Mouse (Mus musculus) erythroblast, embryonic 14.5 days (primary cell): ENCODE data around the gene Vdr. TPM values are rescaled to one million over a fixed set of nuclear protein-coding genes. Genes with fewer than 3 reads are reported as not detected.
"Not testable (repeated sequence)": the region's sequence is repeated elsewhere in the genome, so short reads cannot be mapped to it uniquely, and the experiment has no call there.

Source experiments
- H3K27me3 ChIP-seq: 2 replicates; pipeline ENCODE4 v1.6.1; 2012; ENCODE audit warnings: inconsistent platforms; ENCODE audit not compliant: control insufficient read depth
- H3K36me3 ChIP-seq: 2 replicates; pipeline ENCODE4 v1.6.1; 2012; ENCODE audit warnings: mild to moderate bottlenecking, inconsistent platforms; ENCODE audit not compliant: control insufficient read depth
- H3K4me1 ChIP-seq: 2 replicates; pipeline ENCODE4 v1.6.1; 2012; ENCODE audit warnings: inconsistent platforms; ENCODE audit not compliant: control insufficient read depth
- H3K4me3 ChIP-seq: replicated peaks from 2 replicates; pipeline ENCODE3; 2012; ENCODE audit warnings: moderate library complexity, mild to moderate bottlenecking, inconsistent platforms
- H3K9me3 ChIP-seq: 2 replicates; pipeline ENCODE4 v1.6.1; 2012; ENCODE audit warnings: low read length, inconsistent platforms, mixed read lengths; ENCODE audit not compliant: control insufficient read depth
- GATA1 ChIP-seq: IDR thresholded peaks from 2 replicates; pipeline ENCODE4 v1.6.1; 2012; ENCODE audit warnings: low read length, inconsistent platforms, mixed read lengths
- TAL1 ChIP-seq: IDR thresholded peaks from 3 replicates; pipeline ENCODE4 v1.6.1; 2012; ENCODE audit warnings: low read length, inconsistent platforms, mixed read lengths
- polyA plus RNA-seq: library from polyadenylated mRNA; stranded (reverse); fragments of >175 nt; gene quantifications from 2 replicates; pipeline ENCODE4 v1.2.3, GENCODE M21; 2012

The Vdr gene
- polyA plus RNA-seq, 1 experiment = not detected

DNA sequence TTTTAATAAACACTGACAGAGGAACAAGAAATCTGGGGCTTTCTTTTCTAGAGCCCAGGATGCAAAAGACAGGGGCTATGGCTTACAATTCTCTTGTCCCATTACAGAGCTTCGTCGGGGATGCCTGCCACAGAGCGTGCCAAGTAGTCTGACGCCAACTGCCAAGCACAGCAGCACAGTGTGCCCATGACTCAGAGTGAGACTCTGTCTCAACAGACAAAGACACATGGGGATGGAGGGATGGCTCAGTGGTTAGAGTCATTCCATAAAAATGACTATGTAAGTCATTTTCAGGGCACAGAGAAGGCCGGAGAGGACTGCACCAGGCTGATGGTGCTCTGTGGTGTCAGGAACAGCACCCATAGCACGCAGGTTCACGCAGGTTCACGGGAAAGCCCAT, 38.3 kb downstream of the Vdr start:
- TF ChIP-seq GATA1 (no peak), TAL1 (no peak)
- H3K9me3 ChIP-seq = no peaks in the 10 kb centered on the region
- H3K4me3 ChIP-seq = no peak overlapping the region
- no peaks in the 10 kb centered on the region for H3K36me3 ChIP-seq
- H3K27me3 ChIP-seq = no peaks in the 10 kb centered on the region
- H3K4me1 ChIP-seq = no peaks in the 10 kb centered on the region

DNA sequence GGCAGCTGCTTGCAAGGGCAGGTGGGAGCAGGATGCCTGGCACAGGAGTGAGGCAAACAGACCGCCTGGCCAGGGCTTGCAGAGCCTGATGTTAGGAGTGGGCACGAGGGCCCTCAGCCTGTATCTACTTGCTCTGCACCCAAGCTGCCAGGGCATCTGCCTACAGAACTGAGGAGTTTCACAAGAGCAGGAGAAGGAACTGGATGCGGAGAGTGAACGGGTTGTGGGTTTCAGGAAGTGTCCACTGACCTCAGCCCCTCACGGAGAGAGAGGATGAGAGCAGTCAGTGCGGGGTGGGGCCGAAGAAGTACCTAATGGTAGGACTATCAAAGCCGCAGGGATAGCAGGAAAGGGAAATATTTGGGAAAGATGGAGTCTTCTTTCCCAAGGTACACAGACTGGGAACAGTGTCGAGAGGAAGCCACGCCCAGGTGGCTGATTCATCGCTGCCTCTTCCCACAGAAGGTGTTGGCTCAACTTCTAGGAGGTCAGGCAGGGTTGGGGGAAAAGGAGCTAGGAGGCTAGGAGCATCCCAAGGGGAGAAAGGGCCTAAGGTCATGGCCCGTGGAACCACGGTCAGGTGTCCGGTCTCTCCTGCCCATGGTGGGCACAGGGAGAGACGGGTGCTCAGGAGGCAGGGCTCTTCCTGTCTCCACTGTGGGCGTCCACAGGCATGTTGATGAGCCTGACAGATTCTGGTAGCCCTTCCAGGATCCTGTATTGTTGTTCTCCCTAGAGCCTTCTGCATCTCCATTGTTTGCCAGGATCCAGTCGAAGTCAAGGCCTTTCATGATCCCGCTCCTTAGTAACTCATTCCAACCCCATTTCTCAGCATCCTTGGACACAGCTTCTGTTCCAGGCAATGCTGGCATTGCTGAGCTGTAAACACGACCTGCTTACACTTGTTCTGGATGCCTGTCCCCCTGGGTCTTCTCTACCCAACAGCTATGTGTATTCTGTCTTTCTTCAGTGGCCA, 39.1 kb downstream of the Vdr start:
- Histone ChIP-seq H3K27me3 (no peaks in the 10 kb centered on the region), H3K36me3 (no peaks in the 10 kb centered on the region), H3K9me3 (peaks cover 2% of the 10 kb centered on the region), H3K4me1 (no peaks in the 10 kb centered on the region), H3K4me3 (no peak overlapping the region)
- no peak for TF ChIP-seq GATA1
- TF ChIP-seq TAL1 = no peak

GRCm38 (mm10) chr15:97870116-97870515, 40.3 kb downstream of the Vdr start:
- H3K9me3 ChIP-seq, H3K4me3 ChIP-seq, H3K36me3 ChIP-seq, H3K27me3 ChIP-seq, H3K4me1 ChIP-seq: not testable (repeated sequence)

DNA sequence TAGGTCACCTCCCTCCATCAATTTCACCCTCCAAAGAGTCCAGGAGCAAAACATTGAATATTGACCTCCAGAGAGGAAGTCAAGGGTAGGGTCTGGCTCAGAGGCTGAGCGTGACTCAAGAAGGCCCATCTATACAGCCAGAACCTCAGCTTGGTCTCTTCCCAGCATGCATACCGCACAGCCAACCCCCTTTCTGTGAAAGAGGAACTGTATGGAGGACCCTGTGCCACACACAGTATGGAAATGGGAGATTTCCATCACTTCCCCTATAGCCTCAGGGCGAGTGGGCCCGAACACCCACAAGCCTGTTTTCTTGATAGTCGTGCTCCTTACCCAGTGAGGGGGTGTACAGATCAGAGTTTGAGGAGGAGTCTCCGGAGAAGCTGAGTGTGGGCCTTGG, 41.4 kb downstream of the Vdr start:
- no peaks in the 10 kb centered on the region for H3K36me3 ChIP-seq
- no peak overlapping the region for H3K4me3 ChIP-seq
- TF ChIP-seq TAL1 = no peak
- TF ChIP-seq GATA1 = no peak

DNA sequence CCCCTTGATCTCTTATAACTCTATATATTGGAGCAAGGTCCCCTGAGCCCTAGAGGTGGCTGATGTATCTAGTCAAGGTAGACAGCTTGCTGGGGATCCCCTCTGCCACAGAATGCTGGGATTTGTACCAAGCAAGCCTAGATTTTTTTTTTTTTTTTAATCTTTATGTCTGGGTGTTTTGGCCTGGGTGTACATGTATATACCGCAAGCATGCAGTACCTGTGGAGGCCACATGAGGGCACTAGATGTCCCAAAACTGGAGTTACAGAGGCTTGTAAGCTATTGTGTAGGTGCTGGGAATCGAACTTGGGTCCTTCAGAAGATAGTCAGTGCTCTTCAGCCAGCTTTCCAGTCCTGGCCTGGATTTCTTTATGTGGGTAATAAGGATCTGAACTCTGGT, 44.4 kb downstream of the Vdr start:
- H3K4me1 ChIP-seq = peaks cover 25% of the 10 kb centered on the region
- TF ChIP-seq TAL1 (no peak), GATA1 (no peak)
- peaks cover 6% of the 10 kb centered on the region for H3K9me3 ChIP-seq
- no peaks in the 10 kb centered on the region for H3K27me3 ChIP-seq
- H3K4me3 ChIP-seq = no peak overlapping the region
- H3K36me3 ChIP-seq = no peaks in the 10 kb centered on the region; the same call in 1 of the 2 replicates

More for the DNA sequence above, 41.4 kb downstream of the Vdr start:
- H3K27me3 ChIP-seq = no peaks in the 10 kb centered on the region
- peaks cover 14% of the 10 kb centered on the region for H3K4me1 ChIP-seq
- H3K9me3 ChIP-seq = peaks cover 6% of the 10 kb centered on the region

- no peaks in the 10 kb centered on the region for H3K27me3 ChIP-seq
- TF ChIP-seq GATA1 (no peak), TAL1 (no peak)
- H3K36me3 ChIP-seq = no peaks in the 10 kb centered on the region; the same call in 1 of the 2 replicates
- peaks cover 6% of the 10 kb centered on the region for H3K9me3 ChIP-seq
- H3K4me3 ChIP-seq = no peak overlapping the region
- H3K4me1 ChIP-seq = peaks cover 25% of the 10 kb centered on the region
These were observed 45.3 kb downstream of the Vdr start for GRCm38 (mm10) chr15:97865175-97865574.

DNA sequence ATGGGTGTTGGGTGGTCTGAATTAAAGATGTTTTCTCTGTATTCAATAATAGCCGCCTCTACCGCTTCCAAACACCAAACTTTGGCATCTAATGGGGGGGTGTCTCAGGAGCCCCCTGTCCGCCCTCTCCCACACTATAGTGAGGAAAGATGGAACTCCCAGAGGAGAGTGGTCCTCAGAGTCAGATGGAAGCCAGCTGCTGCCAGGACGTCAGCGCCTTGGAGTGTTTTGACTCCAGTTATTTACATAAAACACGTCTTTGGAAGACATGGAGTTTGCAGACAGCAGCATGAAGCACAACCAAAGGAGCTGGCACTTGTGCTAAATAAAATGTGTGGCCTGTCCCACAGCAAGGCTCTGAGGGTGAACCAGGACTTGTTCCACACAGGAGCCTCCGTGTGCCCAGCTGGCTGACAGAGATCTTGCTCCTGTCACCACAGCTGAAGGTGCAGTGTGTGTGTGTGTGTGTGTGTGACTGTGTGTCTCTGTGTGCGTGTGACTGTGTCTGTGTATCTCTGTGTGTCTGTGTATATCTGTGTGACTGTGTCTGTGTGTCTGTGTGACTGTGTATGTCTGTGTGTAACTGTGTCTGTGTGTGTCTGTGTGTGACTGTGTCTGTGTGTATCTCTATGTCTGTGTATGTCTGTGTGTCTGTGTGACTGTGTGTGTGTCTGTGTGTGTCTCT, 45.9 kb downstream of the Vdr start:
- Histone ChIP-seq H3K4me3 (no peak overlapping the region), H3K4me1 (peaks cover 25% of the 10 kb centered on the region), H3K27me3 (no peaks in the 10 kb centered on the region), H3K9me3 (peaks cover 6% of the 10 kb centered on the region), H3K36me3 (no peaks in the 10 kb centered on the region; the same call in none of the 2 replicates)
- TF ChIP-seq GATA1 (no peak), TAL1 (no peak)

GRCm38 (mm10) chr15:97863494-97863881, 46.9 kb downstream of the Vdr start:
- no peaks in the 10 kb centered on the region for H3K27me3 ChIP-seq
- H3K4me3 ChIP-seq = no peak overlapping the region
- no peak for TF ChIP-seq TAL1
- TF ChIP-seq GATA1 = no peak
- peaks cover 6% of the 10 kb centered on the region for H3K9me3 ChIP-seq
- H3K36me3 ChIP-seq = no peaks in the 10 kb centered on the region; the same call in none of the 2 replicates
- peaks cover 25% of the 10 kb centered on the region for H3K4me1 ChIP-seq

- peaks cover 6% of the 10 kb centered on the region for H3K9me3 ChIP-seq
- no peaks in the 10 kb centered on the region; the same call in none of the 2 replicates for H3K36me3 ChIP-seq
- no peaks in the 10 kb centered on the region for H3K27me3 ChIP-seq
- peaks cover 25% of the 10 kb centered on the region for H3K4me1 ChIP-seq
- H3K4me3 ChIP-seq = no peak overlapping the region
- TF ChIP-seq TAL1 (no peak), GATA1 (no peak)
These were observed 47.4 kb downstream of the Vdr start for GRCm38 (mm10) chr15:97862881-97863493.
